Mouse (Mus musculus) adrenal gland, adult 18-20 months (tissue): ENCODE measurements at regions not wholly inside any gene's neighbourhood (a gene's known extent, or its start where the extent isn't known, plus 50 kb on each side); places are given as distances from the start of the nearest gene placed in this dataset.
A peak's percentile ranks its signal among the peaks of the same experiment; 100 is the strongest.

ENCODE experiments used
- DNase-seq, 2 experiments: peaks; one replicate each; pipeline ENCODE4 v3.0.0; 2021 to 2022; ENCODE audit warnings: low spot score in 2 of 2

GRCm38 (mm10) chr9:61711296-61711695, 203.0 kb downstream of the Rplp1 start:
- no peak for DNase-seq

- no peak for DNase-seq
Observed at GRCm38 (mm10) chr9:61707875-61708274, 206.5 kb downstream of the Rplp1 start.

GRCm38 (mm10) chr9:61707296-61707695, 207.0 kb downstream of the Rplp1 start:
- DNase-seq: no peak

DNA sequence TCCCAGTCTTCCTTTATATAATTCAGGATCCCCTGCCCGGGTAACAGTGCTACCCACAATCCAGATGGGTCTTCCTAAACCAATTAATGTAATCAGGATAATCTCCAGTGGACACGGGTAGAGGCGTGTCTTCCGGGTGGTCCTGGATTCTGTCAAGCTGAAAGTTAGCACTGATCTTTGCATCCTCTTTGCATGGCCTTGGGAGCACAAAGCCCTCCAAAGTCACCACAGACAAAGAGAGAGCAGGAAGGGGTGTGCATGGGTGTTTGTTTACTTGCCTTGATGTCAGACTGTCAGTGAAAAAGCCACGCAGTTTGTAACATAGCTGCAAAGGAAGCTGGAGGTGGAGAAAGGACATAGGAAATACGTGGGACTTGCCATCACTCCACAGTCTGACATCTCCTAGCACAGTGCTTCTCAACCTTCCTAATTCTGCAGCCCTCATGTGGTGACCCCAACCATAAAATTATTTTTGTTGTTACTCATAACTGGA, 208.0 kb downstream of the Rplp1 start:
- no peak for DNase-seq

- no peak for DNase-seq
Observed at GRCm38 (mm10) chr9:61705586-61706233, 208.6 kb downstream of the Rplp1 start.

GRCm38 (mm10) chr9:61703301-61703700, 211.0 kb downstream of the Rplp1 start:
- no peak for DNase-seq

- DNase-seq: no peak
Observed at GRCm38 (mm10) chr9:61702280-61702966, 211.9 kb downstream of the Rplp1 start.

- no peak for DNase-seq
Observed at GRCm38 (mm10) chr9:61700576-61700975, 213.8 kb downstream of the Rplp1 start.

- no peak for DNase-seq
Observed at GRCm38 (mm10) chr9:61699618-61700017, 214.7 kb downstream of the Rplp1 start.

DNA sequence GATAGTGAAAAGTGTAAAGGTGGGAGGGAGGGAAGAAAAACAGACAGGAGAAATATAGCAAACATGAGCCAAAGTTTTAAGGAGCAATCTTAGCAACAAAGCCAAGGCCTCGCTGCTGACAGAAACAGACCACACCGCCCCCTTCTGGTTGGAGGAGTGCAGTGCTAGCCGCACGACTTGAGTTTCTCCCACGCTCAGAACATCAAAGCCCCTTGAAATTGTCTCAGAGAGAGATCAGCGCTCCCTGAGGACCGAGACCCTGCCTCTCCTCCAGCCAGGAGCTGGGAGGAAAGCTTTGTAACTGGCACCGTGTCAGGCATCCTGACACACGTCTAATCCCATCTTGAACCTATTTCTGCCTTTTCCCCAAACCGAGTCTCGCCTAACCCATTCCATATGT, 216.4 kb downstream of the Rplp1 start:
- DNase-seq: peak; percentile 73 to 76

- DNase-seq: no peak
Observed at GRCm38 (mm10) chr9:61696831-61697230, 217.5 kb downstream of the Rplp1 start.

DNA sequence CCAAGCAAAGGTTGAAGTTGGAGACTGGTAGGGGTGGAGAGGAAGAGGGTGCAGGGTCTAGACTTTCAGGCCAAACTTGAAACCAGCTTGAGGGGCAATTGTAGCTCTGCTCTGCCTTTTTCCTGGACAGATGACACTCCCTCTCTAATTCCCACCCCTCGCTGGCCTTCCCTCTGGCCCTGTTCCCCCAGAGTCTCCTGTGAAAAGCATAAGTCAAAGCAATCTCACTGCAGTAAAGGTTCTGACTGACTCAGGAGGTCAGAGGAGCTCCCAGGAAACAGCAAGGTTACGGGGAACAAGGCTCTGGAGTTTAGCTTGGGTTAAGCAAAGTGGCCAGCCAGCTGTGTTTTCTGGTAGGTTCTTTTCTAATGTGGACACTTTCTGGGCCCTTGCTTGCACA, 218.5 kb downstream of the Rplp1 start:
- peak in 1 of 2 experiments; percentile 47 for DNase-seq

DNA sequence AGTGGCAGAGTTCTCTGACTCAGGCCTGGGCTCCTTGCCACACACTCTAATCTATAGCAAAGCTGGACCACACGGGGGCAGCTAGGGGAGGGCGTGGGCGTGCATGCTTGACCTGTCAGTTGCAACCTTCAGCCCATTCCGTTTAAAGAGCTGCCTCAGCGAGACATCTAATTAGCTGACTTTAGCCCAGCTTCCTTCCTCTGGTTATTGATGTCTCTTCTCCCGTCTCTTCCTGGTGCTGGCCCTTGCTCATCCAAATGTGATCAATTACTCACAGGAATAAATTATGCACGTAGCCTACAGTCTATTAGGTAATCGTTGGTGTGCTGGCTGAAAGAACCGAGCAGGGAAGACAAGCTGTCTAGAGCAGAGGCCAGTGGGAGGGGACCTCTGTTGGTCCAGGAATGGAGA, 219.0 kb downstream of the Rplp1 start:
- peak; percentile 53 to 56 for DNase-seq

DNA sequence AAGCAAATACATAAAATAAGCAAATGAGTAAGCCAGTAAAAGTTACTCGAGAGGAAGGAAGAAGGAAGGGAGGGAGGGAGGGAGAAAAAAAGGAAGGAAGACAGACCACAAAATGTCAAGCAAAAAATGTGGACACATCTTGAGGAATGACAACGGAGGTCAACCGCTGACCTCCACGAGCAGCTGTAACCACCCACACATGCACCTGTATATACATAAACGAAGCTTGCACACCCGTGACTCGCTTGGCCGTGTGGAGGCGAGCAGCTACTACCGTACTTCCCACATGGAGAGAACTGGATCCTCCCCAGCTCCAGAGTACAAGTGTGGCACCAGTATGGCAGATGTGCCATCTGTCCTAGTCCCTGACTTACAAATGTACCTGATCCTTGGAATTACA, 220.1 kb downstream of the Rplp1 start:
- DNase-seq: no peak

- DNase-seq: no peak
Observed at GRCm38 (mm10) chr9:61690786-61691185, 223.6 kb downstream of the Rplp1 start.

- no peak for DNase-seq
Observed at GRCm38 (mm10) chr9:61689939-61690338, 224.4 kb downstream of the Rplp1 start.

DNA sequence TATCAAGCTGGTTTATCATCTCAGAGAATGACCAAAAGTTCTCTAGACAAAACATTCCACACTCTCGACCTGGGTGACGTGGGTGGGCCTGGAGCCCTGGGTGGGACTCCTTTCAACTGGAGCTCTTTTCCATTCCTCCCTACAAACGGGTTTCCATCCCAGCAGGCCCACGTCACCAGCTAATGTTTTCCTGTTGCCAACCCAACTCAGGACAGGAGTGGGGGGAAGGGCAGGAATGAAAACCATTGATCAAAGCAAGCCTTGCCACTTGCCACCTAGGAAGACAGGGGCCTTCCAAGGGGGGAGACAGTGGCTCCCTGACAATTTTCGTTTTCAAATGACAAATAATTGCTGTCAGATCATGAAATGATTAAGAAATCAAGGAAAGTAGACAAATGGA, 224.8 kb downstream of the Rplp1 start:
- DNase-seq: no peak

DNA sequence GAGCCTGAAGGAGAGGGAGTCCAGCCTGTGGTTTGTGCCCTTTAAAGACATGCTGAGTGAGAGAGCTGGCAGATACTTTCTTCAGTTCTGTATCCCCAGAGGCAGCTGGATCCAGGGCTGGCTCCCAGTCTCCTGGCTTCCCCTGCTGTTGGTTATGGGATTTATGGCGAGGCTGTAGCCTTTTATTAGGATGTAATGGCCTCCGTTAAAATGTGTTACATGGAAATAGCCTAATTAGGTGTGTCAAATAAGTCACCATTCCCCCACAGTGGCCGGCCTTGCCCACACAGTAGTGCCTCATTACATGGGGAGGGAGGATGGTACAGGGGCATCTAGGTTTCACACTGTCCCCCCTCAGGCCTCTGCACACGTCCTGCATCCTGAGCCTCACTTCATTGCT, 230.8 kb downstream of the Rplp1 start:
- DNase-seq: no peak

DNA sequence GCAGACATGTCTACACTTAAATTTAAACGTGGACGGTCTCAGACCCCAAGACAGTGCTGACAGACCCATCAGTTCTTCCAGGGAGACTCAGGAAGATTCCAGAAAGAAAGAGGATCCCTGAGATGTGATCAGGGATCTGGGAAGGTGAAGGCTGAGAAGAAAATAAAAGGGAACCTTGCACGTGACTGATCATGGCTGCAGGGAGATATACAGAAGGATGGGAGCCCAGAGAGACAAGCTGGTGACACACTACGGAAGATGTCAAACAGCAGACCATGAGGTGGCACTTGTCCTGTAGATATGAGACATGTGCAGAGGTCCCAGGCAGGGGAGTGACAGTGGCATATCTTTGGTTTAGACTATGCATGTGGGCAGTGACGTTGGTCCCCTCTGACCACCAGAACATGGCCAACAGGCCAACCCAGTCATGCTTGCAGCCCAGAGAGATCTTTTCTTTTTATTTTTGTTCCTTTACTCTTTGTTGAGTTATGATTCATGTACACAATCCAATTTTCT, 231.5 kb downstream of the Rplp1 start:
- DNase-seq: no peak

GRCm38 (mm10) chr9:61682316-61682715, 232.0 kb downstream of the Rplp1 start:
- no peak for DNase-seq

- no peak for DNase-seq
Observed at GRCm38 (mm10) chr9:61681406-61681805, 232.9 kb downstream of the Rplp1 start.

- DNase-seq: no peak
Observed at GRCm38 (mm10) chr9:61680911-61681311, 233.4 kb downstream of the Rplp1 start.

- DNase-seq: no peak
Observed at GRCm38 (mm10) chr9:61679686-61680085, 234.7 kb downstream of the Rplp1 start.
